Mouse (Mus musculus) limb, embryonic 11.5 days (tissue): Measurements from ENCODE around the gene Jazf1. TPM values are rescaled to one million over a fixed set of nuclear protein-coding genes. Genes with fewer than 3 reads are reported as not detected.

Experiments
- ATAC-seq: fragments of 200-750 bp; cut with Nextera tagmentation; 2 replicates; pipeline ENCODE4 v1.8.0; 2017; ENCODE audit warnings: low read depth; ENCODE audit not compliant: insufficient number of reproducible peaks, low FRiP score, low TSS enrichment
- DNase-seq: peaks from one replicate; pipeline ENCODE4 v3.0.0-alpha.2; 2015; ENCODE audit warnings: low spot score
- H3K27ac ChIP-seq: fragments of 300-500 bp; sonication (generic); replicated peaks from 2 replicates; pipeline ENCODE4 v1.5.1; 2014; ENCODE audit warnings: low read depth, mild to moderate bottlenecking, low read length
- H3K27me3 ChIP-seq: fragments of 300-500 bp; sonication (generic); 2 replicates; pipeline ENCODE4 v1.6.1; 2014; ENCODE audit warnings: mild to moderate bottlenecking, low read length, mixed read lengths; ENCODE audit not compliant: control insufficient read depth, insufficient read depth
- H3K36me3 ChIP-seq: fragments of 300-500 bp; sonication (generic); 2 replicates; pipeline ENCODE4 v1.6.1; 2014; ENCODE audit warnings: mild to moderate bottlenecking, low read length, moderate library complexity, mixed read lengths; ENCODE audit not compliant: control insufficient read depth, insufficient read depth
- H3K4me1 ChIP-seq: fragments of 300-500 bp; sonication (generic); 2 replicates; pipeline ENCODE4 v1.6.1; 2014; ENCODE audit warnings: low read length, mixed read lengths; ENCODE audit not compliant: control insufficient read depth, insufficient read depth
- H3K4me2 ChIP-seq: fragments of 300-500 bp; sonication (generic); 2 replicates; pipeline ENCODE4 v1.6.1; 2014; ENCODE audit warnings: low read depth, mild to moderate bottlenecking, moderate library complexity; ENCODE audit not compliant: severe bottlenecking
- H3K4me3 ChIP-seq: fragments of 300-500 bp; sonication (generic); 2 replicates; pipeline ENCODE4 v1.5.1; 2014; ENCODE audit warnings: low read depth, low read length
- H3K9ac ChIP-seq: fragments of 300-500 bp; sonication (generic); 2 replicates; pipeline ENCODE4 v1.6.1; 2014; ENCODE audit warnings: mild to moderate bottlenecking, low read length
- H3K9me3 ChIP-seq: fragments of 300-500 bp; sonication (generic); 2 replicates; pipeline ENCODE4 v1.6.1; 2016; ENCODE audit warnings: low read length; ENCODE audit not compliant: control insufficient read depth
- WGBS: fragments of 180-500 bp; shearing (Covaris S2); extraction: QIAGEN DNeasy Blood & Tissue Kit; methylation state at CpG from one replicate; pipeline ENCODE4 v1.1.7; 2014; 5-methylcytosine and 5-hydroxymethylcytosine counted together
- polyA plus RNA-seq: library from polyadenylated mRNA; unstranded; fragments of >200 nt; fragmentation: Nextera tagmentation; extraction: Ambion mirVana; gene quantifications from 2 replicates; pipeline ENCODE4 v1.2.1, GENCODE M21; 2014

The Jazf1 gene
- polyA plus RNA-seq, 1 experiment from 2014 or later = 6.5 TPM

DNA sequence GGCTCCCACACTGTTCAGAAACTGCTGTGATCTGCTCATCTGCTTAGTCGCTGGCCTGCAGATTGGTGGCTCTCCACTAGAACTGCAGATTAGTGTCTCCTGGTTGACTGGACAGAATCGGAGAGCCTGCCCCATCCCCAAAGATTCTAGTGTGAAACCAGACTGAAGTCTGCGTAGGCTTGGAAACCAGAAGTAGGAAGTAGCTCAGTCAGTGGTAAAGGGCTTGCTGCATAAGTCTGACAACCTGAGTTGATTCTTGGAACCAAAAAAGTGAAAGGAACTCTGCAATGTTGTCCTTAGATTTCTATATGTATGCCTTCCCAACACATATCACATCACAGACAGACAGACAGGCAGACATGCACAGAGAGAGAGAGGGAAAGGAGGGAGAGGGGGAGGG lies 163.3 kb downstream of the Jazf1 start:
- Histone ChIP-seq H3K4me3 (no peak overlapping the region), H3K4me1 (no peaks in the 10 kb centered on the region), H3K36me3 (no peaks in the 10 kb centered on the region), H3K27ac (no peak overlapping the region), H3K9me3 (no peaks in the 10 kb centered on the region), H3K27me3 (no peaks in the 10 kb centered on the region), H3K4me2 (no peak overlapping the region), H3K9ac (no peak overlapping the region)
- no peak for ATAC-seq
- WGBS = 85% methylated on average over 3 of the region's 3 CpGs
- DNase-seq = no peak

DNA sequence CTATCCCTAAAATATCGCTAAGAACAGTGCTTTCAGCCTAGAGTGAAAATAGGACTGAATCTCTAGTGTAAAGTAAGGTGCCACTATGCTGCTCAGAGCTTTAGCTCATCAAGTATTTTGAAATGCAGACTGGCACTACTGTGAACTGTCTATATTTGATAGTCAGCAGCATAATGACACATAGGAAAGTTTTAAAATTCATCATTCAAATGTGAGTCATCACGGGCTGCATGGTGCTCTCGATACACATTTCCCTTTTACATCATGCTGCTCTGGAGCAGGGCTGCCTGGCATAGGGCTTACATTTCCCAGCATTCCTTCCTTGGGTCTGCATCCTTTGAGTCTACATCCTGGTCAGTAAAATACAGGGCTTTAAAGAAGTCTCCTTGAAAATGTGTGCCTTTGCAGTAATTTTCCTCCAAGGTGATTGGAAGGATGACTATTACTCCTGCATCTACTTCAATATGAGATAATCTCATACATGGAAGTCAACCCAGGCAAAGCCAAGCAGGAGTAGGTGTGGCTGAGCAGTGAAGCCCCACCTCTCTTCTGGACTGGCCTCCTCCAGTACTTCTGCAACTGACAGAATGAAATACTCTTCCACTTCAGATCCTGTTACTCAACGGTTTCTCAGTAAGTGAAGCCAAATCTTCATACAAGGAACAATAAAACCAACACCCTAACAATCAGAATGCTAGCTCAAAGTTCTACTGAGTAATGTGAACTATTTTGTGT lies 165.0 kb downstream of the Jazf1 start:
- Histone ChIP-seq H3K36me3 (no peaks in the 10 kb centered on the region), H3K27ac (no peak overlapping the region), H3K4me2 (no peak overlapping the region), H3K4me1 (no peaks in the 10 kb centered on the region), H3K9me3 (no peaks in the 10 kb centered on the region), H3K9ac (no peak overlapping the region), H3K27me3 (no peaks in the 10 kb centered on the region), H3K4me3 (no peak overlapping the region)
- ATAC-seq (no peak), DNase-seq (no peak)
- 81% methylated on average over 4 of the region's 4 CpGs for WGBS

- ATAC-seq (no peak), DNase-seq (no peak)
- H3K27me3 ChIP-seq = no peaks in the 10 kb centered on the region
- no peak overlapping the region for H3K4me2 ChIP-seq
- H3K9me3 ChIP-seq = no peaks in the 10 kb centered on the region
- WGBS = 90% methylated on average over 3 of the region's 3 CpGs
- no peak overlapping the region for H3K4me3 ChIP-seq
- no peaks in the 10 kb centered on the region for H3K4me1 ChIP-seq
- no peak overlapping the region for H3K9ac ChIP-seq
- H3K27ac ChIP-seq = no peak overlapping the region
- no peaks in the 10 kb centered on the region for H3K36me3 ChIP-seq
These were observed 168.7 kb downstream of the Jazf1 start for GRCm38 (mm10) chr6:52899574-52900245.

DNA sequence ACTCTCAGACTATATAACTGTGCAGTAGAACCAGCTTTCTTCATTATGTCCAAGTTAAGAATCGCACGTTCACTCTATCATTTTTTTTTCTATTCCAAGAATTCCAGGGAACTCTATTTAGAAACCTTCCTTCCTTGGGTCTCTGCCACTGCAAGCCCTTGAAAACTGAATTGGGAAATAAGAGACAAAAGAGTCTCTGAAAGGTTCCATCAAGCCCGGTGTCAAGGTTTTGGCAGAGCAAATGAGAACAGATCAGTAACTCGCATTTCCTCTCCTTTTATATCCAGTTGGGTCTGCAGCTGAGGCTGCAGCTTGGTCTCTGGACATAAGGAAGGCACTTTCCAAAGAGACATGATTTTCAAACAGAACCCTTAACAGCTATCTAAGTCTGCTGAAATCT lies 173.4 kb downstream of the Jazf1 start:
- Histone ChIP-seq H3K9me3 (no peaks in the 10 kb centered on the region), H3K4me3 (no peak overlapping the region), H3K4me1 (no peaks in the 10 kb centered on the region; the same call in 1 of the 2 replicates), H3K4me2 (no peak overlapping the region), H3K36me3 (no peaks in the 10 kb centered on the region), H3K9ac (no peak overlapping the region), H3K27ac (no peak overlapping the region), H3K27me3 (no peaks in the 10 kb centered on the region)
- ATAC-seq (no peak), DNase-seq (no peak)
- 93% methylated on average over 4 of the region's 4 CpGs for WGBS

GRCm38 (mm10) chr6:52894501-52894823 lies 174.0 kb downstream of the Jazf1 start:
- no peak for ATAC-seq
- Histone ChIP-seq H3K36me3 (no peaks in the 10 kb centered on the region), H3K9me3 (no peaks in the 10 kb centered on the region), H3K9ac (no peak overlapping the region), H3K4me3 (no peak overlapping the region), H3K4me2 (no peak overlapping the region), H3K27ac (peak overlapping the region; percentile 68; the same call in 1 of the 2 replicates), H3K4me1 (no peaks in the 10 kb centered on the region; the same call in 1 of the 2 replicates), H3K27me3 (no peaks in the 10 kb centered on the region)
- 80% methylated on average over 13 of the region's 13 CpGs for WGBS
- DNase-seq = peak; percentile 32

DNA sequence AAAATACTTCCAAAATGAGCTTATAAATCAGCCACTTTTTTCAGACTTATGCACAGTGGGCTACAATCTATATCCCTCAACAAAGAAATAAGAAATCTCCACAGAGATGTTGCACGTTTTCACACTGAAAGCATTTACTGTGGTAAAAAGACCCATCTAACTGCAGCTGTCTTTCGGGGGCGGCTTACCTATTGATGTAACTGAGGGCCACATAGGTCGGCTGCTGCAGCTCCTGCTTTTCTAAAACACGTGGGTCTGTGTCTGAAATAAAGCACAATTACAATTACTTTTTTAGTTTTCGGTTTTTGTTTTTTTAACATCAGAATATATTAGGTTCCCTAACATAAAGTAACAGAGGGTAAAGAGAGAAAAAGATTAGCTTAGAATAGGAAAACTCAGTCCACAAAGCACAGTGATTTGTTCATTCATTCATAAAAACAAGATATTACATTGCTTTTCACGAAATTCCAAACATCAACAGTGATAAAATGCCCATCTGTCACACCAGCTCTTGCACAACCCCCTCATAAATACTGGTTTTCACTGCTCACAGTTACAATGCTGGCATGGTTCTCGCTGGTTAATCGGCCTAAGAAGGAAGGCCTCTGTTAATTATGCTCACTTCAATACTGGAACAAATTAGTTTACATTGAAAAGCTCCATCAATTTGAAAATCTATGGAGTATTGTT lies 174.5 kb downstream of the Jazf1 start:
- Histone ChIP-seq H3K27ac (peak overlapping the region; percentile 68; the same call in 1 of the 2 replicates), H3K4me2 (no peak overlapping the region)

DNA sequence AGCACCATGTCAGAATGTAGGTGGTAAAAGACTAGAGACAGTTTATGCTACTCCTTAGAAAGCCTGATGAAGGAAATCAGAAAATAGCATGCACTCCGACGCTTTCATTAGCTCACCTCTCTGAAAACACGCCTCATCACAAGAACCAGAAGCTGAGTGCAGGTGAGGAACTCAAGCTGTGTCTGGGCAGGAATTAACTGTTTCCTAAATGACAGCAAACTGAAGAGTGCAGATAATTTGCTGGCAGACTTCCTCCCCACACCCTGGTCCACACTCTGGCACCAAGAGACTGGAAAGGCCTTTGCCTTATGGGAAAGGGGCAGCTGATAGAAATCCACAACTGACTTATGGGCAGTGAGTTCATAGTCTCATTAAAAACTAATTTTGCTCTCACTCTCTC lies 175.5 kb downstream of the Jazf1 start:
- Histone ChIP-seq H3K4me2 (no peak overlapping the region), H3K36me3 (no peaks in the 10 kb centered on the region), H3K27ac (no peak overlapping the region), H3K9me3 (no peaks in the 10 kb centered on the region), H3K9ac (no peak overlapping the region), H3K27me3 (no peaks in the 10 kb centered on the region), H3K4me1 (peaks cover 3% of the 10 kb centered on the region), H3K4me3 (no peak overlapping the region)
- WGBS = 74% methylated on average over 3 of the region's 3 CpGs
- DNase-seq = no peak
- no peak for ATAC-seq

More for the DNA sequence above, 174.5 kb downstream of the Jazf1 start:
- DNase-seq = no peak
- H3K9me3 ChIP-seq = no peaks in the 10 kb centered on the region
- H3K4me3 ChIP-seq = no peak overlapping the region
- no peaks in the 10 kb centered on the region for H3K27me3 ChIP-seq
- H3K36me3 ChIP-seq = no peaks in the 10 kb centered on the region
- WGBS = 54% methylated on average over 9 of the region's 9 CpGs
- peaks cover 1% of the 10 kb centered on the region for H3K4me1 ChIP-seq
- no peak for ATAC-seq
- H3K9ac ChIP-seq = no peak overlapping the region

GRCm38 (mm10) chr6:52887541-52888203 lies 180.8 kb downstream of the Jazf1 start:
- H3K36me3 ChIP-seq = no peaks in the 10 kb centered on the region
- H3K9ac ChIP-seq = no peak overlapping the region
- H3K27me3 ChIP-seq = no peaks in the 10 kb centered on the region
- H3K4me1 ChIP-seq = peaks cover 8% of the 10 kb centered on the region
- 54% methylated on average over 4 of the region's 4 CpGs for WGBS
- no peak overlapping the region for H3K4me3 ChIP-seq
- DNase-seq (peak; percentile 33), ATAC-seq (no peak)
- H3K9me3 ChIP-seq = no peaks in the 10 kb centered on the region
- H3K27ac ChIP-seq = 0 out of 2 replicates have a peak overlapping the region, but pooled peaks have one; percentile 45
- no peak overlapping the region for H3K4me2 ChIP-seq
